Mouse (Mus musculus) urinary bladder, adult 18-20 months (tissue): ENCODE data around the gene Cdk12.
A peak's percentile ranks its signal among the peaks of the same experiment; 100 is the strongest.

ENCODE experiments used
- DNase-seq, 2 experiments: peaks; one replicate each; pipeline ENCODE4 v3.0.0; 2022; ENCODE audit warnings: low spot score in 2 of 2, mixed read lengths in 2 of 2

Cdk12 gene

DNA sequence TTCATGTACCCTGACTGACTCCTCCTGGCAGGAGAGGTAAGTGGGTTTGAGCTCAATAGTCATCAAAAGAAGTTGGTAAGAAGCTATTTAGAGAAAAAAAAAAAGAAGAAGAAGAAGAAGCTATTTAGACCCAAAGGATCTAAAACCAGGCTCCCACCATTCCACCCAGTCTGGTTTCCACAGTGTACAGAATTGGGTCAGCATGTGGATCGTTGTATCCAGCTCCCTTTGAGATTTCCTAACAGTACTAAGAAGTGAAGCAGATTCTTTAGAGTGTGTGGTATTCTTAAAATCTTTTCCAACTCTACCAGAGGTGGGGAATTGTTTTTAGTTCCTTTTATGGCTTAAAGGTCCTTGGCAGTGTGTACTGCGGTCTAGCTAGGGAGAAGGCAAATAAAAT, 50.9 kb downstream of the Cdk12 start:
- no peak for DNase-seq

DNA sequence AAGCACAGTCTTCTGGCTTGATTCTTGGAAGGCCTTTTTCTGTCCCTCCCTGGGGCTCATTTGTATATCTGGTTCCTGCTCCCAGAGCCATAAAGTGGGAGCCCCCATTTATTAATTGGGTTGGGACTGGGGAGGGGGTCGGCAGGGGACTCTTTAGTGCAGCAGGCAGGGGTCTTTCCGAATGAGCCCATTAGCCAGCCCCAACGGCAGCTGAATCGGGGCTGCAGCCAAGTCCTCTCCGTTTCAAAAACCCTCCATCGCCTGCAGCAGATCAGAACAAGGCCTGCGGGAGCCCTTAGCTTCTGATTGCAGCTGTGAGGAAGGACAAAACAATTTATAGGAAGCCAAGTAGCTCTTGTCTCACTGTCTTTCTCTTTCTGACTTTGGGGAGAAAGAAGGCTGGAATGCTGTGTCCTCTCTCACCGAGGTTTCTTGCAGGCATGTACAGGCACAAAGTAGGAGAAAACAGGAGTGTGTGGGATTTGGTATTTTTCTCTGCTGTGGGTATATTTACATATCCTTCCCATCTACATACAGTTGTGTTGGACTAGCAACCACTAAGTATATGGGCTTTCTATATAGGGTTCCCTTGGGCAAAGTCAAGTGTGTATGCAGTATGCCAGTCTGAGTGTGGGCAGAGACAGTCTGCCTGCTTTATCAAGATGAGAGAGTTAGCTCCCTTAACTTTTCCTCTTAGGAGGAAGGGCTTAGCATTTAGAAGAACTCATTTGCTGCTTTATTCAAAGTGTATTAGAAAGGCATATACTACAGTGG, 58.0 kb downstream of the Cdk12 start:
- DNase-seq = no peak

DNA sequence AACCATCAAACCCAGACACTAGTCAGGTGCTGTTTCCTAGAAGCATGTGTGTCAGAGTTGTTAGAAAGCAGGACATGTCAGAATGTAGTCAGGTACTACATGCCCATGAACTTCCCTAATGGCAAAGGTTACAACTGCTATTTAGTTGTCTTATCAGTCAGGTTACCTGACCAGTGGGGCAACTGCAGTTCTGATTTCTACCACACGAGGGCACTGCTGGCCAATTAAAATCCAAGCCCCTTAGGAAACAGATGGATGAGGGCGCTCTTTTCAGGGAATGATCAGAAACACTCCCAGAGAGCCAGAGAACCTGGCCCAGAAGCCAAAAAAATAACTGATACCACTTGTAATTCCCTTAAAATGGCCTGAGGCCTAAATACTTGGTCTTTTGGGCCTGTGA, 62.2 kb downstream of the Cdk12 start:
- DNase-seq = peak; percentile 55 to 80

DNA sequence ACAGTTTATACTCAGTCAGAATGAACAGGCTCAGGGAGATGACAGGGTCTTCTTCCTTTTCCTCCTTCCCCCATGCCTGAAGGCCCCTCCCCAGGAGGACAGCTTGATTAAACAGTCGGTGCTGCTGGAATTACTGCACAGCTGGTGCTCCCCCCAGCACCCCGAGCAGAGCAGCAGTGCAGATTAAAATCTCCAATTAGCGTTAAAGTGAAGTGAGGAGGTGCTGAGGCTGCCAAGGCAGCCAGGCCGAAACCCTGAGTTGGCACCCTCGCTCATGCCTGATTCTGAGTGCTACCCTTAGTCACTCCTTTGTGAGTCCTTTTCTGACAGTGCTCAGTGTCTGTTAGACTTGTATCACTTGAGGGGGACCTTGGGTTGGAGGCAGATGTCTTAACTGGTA, 63.0 kb downstream of the Cdk12 start:
- no peak for DNase-seq

DNA sequence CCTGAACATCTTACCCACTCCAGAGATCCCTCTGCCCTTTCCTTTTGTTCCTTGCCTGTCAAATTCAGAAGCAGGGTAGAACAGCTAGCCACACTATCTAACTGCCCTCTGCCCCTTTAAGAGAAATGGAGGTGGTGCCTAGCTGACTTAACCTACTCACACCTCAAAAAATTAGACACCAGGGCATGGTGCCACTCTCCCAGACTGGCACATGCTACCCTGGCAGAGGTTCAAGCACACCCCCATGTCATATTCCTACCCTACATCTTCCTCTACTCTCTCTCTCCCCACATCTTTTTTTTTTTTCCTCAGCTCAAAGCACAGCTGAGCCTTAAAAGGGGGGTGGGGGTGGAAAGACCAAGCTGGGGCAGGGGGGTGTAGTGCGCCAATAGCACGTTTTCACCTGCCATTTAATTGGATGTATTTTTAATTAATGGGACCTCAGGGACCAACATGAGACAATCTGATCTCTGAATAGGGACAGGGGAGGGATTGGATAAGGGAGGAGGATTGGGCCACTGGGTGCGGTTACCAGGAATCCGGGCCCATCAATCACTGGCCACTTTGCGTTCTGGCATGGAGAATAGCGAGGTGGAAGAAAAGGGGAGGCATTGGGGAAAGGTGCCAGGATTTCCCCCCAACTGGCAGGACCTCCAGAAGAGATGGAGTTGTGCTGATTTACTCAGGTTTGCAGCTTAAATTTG, 64.0 kb downstream of the Cdk12 start:
- DNase-seq = no peak

DNA sequence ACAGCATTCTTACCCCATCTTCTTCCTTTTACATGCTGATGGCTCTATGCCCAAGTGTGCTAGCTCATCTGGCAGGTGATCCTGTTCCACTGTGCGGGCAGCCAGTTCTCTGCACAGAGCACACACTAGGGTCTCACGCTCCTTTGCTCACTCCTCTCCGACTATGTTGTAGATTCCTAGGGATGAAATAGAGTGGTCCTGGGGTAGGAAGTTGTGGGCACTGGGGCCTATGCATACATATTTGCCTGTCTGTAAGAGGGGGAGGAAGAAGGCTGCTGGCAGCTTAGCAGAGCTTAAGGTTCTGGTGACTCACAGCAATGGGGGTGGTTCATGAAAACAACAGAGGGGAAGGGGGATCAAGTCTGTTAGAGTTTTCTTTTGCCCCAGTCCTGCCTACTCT, 67.2 kb downstream of the Cdk12 start:
- no peak for DNase-seq

DNA sequence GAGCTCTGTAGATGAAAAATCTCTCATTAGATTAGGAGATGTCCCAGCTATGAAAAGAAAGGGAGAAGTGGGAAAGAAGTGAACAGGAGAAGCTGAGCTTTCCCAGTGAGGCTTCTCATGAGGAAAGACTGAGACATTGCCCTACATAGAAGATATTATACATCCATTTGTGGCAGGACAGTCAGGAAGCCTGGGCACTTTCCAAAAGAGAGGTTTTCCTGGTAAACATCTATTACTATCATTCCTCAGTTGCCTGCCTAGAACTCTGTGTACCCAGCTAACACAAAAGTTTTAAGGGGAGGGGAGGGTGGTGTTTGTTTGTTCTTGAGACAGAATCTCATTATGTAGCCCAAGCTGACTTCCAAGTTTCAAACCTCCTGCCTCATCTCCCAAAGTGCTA, 67.6 kb downstream of the Cdk12 start:
- DNase-seq = no peak

DNA sequence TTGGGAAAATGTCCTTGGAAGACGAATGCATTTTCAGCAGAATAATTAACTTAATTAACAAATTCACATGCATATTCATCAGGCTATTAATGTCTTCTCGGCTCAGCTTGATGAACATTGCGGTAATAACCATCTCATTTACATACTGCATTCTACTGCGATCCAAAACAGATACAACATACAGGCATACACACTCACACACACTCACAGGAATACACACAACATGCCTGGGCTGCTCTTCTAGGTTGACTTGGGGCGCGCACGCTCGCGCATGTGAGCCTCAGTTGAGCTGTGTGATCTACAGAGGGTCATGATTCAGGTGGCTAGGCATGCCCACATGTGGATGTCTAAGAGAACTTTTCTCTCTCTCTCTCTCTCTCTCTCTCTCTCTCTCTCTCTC, 80.9 kb downstream of the Cdk12 start:
- DNase-seq = no peak

DNA sequence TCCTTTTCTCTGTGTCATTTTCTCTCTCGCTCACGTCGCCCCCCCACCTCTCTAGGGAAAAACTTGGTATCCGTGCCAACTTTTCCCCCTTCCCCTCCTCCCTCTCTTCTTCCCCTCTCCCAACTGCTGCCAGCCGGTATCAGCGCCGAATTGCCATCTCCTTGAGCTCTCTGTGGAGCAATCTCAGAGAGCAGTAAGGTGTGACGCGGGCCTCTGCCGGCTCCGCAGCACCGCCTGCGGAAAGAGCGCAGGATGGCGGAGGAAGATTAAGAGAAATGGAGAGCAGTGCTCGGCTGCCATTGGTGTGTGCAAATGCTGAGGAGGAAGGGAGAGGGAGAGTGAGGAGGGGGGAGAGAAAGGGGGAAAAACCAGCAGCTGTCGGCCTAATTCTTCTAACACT, 81.4 kb downstream of the Cdk12 start:
- DNase-seq = no peak

DNA sequence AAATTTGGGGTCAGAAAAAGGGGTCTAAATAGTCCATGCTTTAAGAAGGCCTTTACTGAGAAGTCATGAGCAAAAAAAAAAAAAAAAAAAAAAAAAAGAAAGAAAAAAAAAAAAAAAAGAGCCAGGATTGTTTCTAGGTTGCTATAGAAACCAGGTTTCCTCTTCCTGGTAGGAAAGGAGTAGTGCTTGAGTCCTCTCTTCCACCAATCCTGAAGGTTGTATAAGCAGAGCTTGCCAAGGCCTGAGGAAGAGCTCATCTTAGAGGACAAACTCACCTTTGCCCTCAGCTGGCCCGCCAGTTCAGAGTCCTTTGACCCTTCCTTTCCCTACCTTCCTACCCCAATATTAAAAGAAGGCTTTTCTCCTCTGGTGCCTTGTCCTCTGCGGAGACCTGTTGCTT, 82.5 kb downstream of the Cdk12 start:
- DNase-seq = no peak

DNA sequence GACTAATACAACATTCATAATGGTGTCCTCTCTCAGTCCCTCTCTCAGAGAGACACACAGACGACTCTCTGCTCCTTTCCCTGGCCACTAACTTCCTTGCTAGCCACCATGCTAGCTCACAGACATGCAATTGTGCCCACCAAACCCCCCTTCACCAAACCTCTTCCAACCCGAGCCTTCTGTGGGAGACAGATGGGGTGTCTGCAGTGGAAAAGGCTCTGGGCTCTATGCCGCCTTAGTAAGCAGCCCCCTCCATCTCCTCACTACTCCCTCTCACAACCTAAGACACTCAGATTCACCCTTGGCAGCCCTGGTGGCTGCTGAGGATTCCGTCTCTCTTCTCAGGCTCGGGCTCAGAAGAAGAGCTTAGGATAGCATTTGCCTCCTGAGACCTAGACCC, 84.7 kb downstream of the Cdk12 start:
- no peak for DNase-seq

DNA sequence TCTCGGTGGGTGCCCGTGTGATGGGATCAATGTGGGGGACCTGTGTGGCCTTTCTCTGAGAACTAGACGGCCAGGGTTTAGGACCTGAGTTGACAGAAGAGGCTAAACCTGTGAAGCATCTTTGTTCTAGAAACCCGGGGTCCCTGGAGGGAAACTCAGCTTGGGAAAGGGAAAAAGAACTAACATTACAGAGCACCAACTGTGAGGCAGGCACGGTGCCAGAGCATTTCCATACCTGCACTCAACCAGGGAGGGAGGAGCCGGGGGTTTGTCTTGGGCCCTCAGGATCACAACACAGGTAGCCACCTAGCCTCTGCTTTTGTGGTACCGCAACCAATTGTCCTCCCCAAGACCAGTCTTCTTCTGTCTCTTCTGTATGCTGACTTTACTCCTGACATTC, 85.1 kb downstream of the Cdk12 start:
- DNase-seq = no peak

DNA sequence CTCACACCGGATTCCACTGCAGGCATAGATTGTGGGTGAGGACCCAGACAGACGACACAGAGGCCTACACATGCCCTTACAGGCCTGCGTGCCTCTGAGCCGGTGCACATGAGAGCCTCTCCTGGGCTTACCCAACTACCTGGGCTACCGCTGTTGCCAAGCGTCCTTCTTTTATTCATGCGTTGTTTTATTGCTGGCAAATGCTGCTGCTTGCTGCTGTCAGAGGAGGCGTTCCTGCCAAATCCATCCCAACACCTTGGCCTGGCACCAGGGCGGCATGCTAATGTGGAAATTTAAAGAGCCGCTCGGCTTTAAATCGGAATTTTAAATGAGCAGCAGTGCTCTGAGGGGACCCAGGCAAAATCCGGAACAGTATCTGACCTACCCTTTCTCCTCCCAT, 87.0 kb downstream of the Cdk12 start:
- no peak for DNase-seq

DNA sequence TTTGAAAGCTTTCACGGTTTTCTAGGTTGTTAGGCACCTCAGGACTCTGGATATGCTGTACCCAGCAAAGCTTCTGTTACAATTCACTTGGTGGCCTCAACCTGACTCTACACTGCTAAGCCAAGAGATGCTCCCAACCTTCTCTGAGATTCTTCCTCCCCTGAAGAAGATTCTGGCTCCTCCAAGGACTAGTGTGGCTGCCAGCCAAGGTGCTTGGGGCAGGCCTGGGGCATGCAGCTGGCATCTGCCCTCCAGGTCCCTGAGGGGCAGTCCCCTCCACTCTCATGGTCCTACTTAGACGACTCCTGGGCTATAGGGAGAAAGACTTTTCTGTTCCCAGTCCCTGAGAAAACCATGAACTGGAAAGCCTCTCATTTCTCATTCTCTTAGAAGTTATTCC, 88.0 kb downstream of the Cdk12 start:
- no peak for DNase-seq

DNA sequence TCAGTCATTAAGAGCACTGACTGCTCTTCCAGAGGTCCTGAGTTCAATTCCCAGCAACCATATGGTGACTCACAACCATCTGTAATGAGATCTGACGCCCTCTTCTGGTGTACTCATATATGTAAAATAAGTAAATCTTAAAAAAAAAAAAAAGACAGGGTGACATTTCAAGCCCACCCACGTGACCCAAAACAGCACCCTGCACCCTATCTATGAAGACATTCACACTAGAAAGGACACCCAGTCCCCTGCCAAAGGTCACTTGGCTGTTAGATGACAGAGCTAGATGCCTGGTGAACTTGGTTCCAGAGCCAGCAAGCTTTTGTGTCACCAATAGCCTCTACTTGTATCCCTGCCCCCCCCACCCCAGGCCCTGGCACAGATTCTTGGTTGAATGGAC, 90.2 kb downstream of the Cdk12 start:
- no peak for DNase-seq

DNA sequence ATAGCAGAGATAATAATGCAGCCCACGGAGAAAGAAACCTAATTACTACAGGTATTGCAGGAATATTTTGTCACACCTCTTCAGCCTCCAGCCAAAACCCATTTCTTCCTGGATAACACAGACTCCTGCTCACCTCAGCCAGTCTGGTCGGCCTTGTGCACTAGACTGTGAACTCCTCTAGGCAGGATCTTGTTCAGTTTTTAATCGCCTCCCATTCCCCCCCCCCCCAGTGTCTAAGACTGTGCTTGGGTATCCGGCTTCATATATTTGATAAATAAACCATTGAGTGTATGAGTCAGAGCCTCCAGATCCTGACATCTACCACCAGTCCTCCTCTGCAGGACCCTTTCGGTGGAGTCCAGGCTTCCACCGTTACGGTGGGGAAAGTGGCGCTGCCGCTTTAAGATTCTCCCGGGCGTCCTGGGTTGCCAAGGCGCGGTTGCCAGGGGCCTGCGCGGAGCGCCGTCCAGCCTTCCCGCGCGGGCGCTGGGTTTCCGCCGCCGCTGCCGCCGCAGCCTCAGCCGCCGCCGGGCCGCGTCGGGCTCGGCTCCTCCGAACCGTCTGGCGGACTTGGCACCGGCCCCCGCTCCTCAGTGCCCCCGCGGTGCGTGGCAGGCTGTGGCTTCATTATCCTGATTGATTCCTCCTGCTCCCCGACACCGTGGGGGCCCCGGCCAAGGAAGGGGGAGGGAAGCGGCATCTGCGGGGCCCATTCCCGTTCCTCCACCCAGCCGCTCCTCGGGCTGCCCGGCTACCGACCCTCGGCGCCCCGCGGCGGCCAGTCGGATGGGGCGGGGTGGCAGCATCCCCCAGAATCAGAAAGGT, 91.5 kb downstream of the Cdk12 start:
- DNase-seq = peak; percentile 34 to 35

DNA sequence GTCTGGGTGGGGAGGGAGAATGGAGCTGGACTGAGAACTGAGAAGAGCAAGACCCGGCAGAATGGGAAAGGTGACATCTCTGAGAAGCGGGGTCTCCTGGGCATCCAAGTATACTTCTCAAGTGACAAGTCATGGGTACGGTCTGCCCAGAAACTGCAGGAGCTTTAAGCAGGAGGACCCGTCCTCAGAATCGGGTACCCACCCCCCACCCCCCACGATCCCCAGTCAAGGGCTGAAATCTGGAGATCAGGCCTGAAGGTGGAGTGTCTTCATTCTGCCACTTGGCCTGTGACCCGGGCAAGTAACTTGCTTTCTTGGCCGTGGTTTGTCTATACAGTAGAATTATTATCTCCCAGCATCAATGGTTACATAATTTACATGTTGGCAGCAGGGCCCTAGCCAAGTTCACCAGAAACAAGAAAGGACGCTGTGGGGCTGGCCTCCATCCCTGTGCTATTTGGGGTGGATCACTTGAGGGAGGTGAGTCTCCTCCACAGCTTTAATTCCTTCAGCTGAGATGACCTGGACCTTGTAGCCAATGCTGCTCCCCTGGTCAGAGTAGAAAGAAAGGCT, 92.2 kb downstream of the Cdk12 start:
- DNase-seq = no peak

DNA sequence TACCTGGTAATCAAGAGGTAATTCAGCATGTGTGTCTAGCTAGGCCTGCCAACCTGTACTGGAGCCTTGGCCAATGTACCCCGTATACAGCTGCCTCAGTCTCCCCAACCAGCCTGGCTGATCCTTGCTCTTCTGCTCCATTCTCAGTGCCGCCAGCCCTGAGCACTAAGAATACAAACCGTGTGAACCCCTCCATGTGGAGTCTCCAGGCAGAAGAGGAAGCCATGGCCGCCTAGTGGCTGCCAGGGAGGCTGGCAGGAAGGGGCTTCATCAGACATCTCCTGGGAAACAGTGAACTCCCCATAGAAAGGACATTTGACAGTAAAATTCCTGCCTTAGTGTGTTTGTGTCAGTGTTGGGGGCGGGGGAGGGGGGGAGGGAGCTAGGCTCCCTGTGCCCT, 93.4 kb downstream of the Cdk12 start:
- DNase-seq = no peak

DNA sequence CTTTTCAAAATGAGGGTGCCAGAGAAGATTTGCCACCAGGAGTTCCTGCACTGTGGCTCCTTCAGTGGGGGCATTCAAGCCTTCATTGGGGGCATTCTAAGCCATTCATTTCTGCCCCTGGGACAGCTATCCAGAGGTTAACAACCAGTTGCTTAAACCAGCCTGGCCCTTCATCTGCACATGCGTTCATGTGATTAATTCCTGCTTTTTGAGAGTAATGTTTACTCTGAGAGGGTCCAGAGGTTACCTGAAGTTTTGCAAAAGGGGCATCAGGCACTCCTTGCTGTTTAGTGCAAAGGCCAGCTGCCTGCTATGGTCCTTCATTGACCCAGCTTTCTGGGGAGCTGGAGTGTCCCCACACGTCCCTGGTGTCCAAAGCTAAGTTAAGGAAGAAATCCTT, 94.1 kb downstream of the Cdk12 start:
- DNase-seq = no peak

DNA sequence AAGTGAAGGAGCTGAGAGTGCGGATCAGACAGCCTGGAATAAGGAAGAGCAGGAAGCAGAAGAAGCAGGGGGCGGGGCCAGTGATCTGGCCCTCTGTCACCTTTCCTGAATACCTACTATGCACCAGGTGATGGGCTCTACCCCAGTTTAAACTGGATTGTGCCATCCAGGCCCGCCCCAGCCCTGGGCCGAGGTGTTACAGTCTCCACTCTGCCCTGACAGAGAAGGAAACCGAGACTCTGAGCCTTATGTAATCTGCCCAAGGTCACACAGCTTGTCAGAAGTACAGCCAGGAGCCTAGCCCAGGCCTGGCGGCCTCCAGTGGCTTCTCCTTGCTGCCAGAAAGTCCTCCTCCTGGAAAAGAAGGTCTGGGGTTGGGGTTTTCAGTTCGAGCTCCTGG, 94.9 kb downstream of the Cdk12 start:
- DNase-seq = no peak

DNA sequence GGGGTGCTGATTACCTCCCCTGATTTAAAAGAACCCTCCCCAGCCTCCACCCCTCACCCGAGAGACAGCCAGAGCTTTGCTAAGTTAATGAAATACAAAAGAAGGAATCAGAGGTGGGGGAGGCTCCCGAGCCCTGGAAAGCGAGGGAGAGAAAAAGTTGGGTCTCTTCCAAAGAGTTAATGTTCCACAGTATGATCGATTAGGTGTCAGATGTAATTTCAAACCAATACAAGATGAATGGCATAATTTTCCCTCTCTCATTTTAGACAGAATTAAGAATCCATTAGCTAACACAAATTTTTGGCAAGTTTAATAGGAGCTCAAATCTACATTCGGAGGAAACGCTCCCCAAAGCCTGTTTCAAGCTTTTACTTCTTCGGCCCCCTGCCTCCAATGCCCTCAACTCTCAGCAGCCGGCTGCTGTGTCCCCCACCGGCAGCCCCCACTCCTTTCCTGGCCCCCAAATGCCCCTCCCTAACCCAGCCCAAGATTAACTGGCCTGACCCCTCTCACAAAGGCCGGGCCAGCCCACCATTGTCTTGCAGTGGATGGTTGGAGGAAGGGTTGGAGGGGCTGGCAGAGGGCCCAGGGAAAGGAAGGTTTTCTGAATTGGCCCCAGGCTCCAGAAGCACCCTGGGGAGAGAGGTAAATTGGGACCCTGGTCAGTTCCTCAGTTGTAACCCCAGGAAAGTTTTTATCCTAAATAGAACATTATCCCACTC, 95.8 kb downstream of the Cdk12 start:
- DNase-seq = no peak
